Mouse (Mus musculus): ENCODE data around the gene Tnrc6b. TPM values are rescaled to one million over a fixed set of nuclear protein-coding genes. Genes with fewer than 3 reads are reported as not detected.
"Not testable (repeated sequence)": the region's sequence is repeated elsewhere in the genome, so short reads cannot be mapped to it uniquely, and the experiment has no call there.

Gene Tnrc6b
- total RNA-seq, 1 experiment from 2014 or later: 40.9 TPM

DNA sequence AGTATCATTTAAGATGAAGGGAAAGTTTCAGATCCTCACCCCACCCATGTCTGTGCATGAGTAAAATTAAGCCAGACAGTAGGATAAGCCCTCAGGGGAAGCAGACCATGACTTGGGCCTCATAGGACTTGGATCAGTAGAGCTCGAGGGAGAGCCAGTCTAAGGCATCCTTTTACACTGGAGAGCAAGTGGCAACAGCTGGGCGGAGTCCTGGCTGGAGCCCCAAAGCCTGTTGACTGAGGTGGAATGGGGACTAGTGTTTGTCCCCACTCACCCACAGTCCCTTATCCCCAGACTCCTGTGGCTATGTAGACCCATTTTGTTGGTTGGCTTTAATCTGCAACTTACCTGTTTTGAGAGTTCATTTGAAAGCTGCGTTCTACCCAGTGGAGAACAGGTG is 201.1 kb downstream of the Tnrc6b start:
- no peak for ATAC-seq (replicated peaks in 1 of 2; ENCODE audit: insufficient read depth in 1 of 2, low FRiP score in 2 of 2, low TSS enrichment in 1 of 2, low read depth in 1 of 2, poor library complexity in 2 of 2, severe bottlenecking in 2 of 2)

DNA sequence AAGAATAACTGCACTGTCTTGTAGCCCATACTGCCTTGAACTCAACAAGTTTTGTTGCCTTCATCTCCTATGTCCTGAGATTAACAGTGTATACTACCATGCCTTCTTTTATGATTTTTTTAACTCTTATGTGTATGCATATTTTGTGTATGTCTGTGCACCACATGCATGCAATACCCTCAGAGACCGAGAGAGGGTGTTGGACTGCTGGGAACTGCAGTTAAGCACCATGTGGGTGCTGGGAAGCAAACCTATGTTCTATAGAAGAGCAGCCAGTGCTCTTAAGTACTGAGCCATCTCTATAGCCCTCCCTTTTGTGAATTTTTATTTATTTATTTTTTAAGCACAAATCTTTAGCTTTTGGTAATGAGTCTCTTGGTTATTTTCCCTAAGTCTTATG is 202.7 kb downstream of the Tnrc6b start:
- ATAC-seq (replicated peaks in 1 of 2; ENCODE audit: insufficient read depth in 1 of 2, low FRiP score in 2 of 2, low TSS enrichment in 1 of 2, low read depth in 1 of 2, poor library complexity in 2 of 2, severe bottlenecking in 2 of 2): no peak

DNA sequence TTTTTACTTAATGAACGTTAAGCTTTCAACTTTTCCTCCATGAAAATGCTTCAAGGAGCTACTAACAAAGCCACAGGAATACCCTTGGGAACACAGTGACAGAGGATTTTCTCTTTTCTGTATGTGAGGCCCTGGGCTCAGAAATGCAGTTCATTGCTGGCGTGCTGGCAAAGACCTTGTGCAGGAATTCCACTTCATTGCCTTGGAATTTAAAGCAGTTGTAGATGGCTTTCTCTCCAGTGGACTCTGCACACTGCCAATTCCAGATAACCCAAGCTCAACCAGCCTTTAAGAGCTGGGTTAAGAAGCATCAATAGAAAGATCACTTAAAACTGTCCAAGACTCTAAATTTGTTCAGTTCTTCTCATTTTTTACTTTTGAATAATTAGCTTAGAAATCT is 204.7 kb downstream of the Tnrc6b start:
- ATAC-seq (replicated peaks in 1 of 2; ENCODE audit: insufficient read depth in 1 of 2, low FRiP score in 2 of 2, low TSS enrichment in 1 of 2, low read depth in 1 of 2, poor library complexity in 2 of 2, severe bottlenecking in 2 of 2): no peak

DNA sequence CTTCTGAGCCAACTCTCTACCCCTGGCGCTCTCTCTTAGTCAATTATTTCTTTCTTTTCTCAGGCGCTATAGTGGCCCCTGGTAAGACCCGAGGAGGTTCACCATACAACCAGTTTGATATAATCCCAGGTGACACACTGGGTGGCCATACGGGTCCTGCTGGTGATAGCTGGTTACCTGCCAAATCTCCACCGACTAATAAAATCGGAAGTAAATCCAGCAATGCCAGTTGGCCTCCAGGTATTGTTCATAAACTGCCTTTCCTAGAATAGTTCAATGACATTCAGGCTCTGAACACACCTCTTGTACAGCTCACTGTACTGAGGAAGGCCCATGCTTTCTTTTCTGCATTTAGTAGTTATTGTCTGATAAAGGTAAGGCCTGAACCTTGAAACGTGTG is 205.5 kb downstream of the Tnrc6b start:
- ATAC-seq (replicated peaks in 1 of 2; ENCODE audit: insufficient read depth in 1 of 2, low FRiP score in 2 of 2, low TSS enrichment in 1 of 2, low read depth in 1 of 2, poor library complexity in 2 of 2, severe bottlenecking in 2 of 2): no peak

DNA sequence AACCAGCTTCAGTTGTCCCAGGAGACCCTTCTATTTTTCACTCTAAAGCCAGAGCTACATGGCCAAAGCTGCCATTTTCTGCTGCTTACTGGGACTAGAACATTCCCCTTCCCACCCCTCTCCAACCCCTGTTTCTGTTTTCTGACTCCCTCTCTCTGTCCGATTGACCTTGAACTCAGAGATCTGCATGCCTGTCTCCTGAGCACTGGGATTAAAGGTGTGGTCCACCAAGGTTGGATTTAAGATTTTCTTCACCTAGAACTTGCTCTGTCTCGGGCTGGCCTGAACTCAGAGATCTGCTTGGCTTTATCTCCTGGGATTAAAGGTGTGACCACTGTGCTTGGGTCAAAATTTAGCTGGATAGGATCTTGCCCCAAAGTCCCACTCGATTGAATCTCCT is 209.2 kb downstream of the Tnrc6b start:
- no peak for ATAC-seq (replicated peaks in 1 of 2; ENCODE audit: insufficient read depth in 1 of 2, low FRiP score in 2 of 2, low TSS enrichment in 1 of 2, low read depth in 1 of 2, poor library complexity in 2 of 2, severe bottlenecking in 2 of 2)

DNA sequence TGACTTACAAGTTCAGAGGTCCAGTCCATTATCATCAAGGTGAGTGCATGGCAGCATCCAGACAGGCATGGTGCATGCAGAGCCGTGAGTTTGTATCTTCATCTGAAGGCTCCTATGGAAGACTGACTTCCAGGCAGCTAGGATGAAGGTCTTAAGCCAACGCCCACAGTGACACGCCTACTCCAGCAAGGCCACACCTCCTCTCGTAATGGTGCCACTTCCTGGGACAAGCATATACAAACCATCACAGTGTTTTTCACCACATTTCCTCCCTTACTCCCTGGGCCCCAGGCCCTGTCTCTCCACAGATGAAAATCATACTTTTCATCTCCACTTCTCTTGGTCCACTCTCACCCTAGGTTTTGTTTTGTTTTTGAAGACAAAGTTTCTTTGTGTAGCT is 210.7 kb downstream of the Tnrc6b start:
- ATAC-seq (replicated peaks in 1 of 2; ENCODE audit: insufficient read depth in 1 of 2, low FRiP score in 2 of 2, low TSS enrichment in 1 of 2, low read depth in 1 of 2, poor library complexity in 2 of 2, severe bottlenecking in 2 of 2): no peak

DNA sequence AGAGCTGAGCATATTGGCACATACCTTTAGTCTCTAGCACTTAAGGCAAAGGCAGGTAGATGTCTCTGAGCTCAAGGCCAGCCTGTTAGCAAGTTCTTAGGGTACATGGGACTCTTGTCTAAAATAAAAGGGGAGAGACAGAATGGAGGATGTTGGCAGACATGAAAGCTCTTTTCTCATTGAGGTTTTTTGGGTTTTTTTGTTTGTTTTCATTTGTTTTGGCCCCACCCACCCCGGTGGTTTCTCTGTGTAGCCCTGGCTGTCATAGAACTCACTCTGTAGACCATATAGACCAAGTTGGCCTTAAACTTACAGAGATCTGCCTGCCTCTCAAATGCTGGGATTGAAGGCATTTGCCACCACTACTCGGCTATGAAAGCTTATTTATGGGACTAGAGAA is 213.1 kb downstream of the Tnrc6b start:
- ATAC-seq (replicated peaks in 1 of 2; ENCODE audit: insufficient read depth in 1 of 2, low FRiP score in 2 of 2, low TSS enrichment in 1 of 2, low read depth in 1 of 2, poor library complexity in 2 of 2, severe bottlenecking in 2 of 2): no peak

DNA sequence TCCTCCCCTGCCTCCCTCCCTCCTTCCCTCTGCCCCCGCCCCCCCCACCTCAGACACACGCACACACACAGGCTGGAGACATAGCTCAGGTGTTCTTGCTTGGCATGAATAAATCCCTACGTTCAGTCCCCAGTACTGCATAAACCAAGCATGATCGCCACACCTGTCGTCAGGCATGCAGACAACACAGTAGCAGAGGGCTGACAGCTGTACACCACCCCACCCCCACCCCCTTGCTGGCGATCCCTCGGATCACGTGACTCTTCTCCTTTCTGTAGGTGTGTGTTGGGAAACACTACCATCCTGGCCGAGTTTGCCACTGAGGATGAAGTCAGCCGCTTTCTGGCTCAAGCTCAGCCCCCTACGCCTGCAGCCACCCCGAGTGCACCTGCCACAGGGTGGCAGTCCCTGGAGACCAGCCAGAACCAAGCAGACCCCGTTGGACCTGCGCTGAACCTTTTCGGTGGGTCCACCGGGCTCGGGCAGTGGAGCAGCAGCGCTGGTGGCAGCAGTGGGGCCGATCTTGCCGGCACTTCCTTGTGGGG is 217.8 kb downstream of the Tnrc6b start:
- ATAC-seq (replicated peaks in 1 of 2; ENCODE audit: insufficient read depth in 1 of 2, low FRiP score in 2 of 2, low TSS enrichment in 1 of 2, low read depth in 1 of 2, poor library complexity in 2 of 2, severe bottlenecking in 2 of 2): no peak

DNA sequence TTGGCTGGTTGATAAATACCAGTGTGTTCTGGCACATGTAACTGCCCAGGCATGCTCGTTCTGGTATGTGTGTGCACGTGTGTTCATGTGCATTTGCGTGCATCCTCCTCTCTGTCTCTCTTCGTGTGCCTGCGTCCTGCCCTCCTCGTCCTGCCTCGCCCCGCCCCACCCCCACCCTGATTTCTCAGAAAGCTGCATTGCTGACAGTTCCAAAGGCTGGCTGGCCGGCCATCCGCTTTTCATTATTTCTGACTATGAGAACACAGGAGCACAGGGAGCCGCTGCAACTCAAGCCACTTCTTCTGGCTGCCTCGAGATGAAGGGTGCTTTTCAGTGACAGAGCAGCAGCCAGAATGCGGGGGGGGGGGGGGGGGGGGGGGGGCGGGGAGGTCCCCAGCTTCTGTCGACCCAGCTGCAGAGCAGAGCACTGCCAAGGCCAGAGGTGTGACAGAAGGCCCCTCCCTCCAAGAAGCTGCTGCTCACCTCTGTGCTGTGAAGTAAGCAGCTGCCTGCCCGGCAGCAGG is 219.0 kb downstream of the Tnrc6b start:
- ATAC-seq (replicated peaks in 1 of 2; ENCODE audit: insufficient read depth in 1 of 2, low FRiP score in 2 of 2, low TSS enrichment in 1 of 2, low read depth in 1 of 2, poor library complexity in 2 of 2, severe bottlenecking in 2 of 2): no peak

DNA sequence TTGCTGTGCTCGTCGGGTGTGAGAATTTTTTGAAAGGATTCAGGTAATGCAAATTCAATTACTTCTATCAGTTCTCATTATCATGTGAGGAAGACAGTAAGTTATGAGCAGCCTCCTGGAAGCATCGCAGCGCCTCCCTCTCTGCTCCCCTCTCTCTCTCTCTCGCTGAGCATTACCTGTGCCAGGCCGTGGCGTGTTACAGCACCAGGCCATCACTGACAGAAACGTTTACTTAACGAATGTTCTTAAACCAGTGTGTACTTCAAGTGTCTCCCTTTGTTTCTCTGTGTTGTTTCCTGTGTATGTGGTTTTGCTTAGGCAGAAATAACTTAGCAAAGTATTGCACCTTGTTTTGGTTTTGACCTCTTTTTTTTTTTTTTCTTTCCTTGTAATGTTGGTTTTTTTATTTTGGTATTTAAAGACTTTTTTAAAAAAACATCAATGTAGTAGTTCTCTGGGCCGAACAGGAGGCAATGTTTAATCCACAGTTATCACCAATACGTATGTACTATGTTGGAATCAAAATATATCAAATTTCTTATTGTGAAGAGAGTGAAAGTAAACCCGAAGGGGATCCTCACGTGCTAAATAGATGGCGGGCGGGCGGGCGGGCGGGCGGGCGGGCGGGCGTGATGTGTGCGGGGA is 219.7 kb downstream of the Tnrc6b start:
- ATAC-seq (replicated peaks in 1 of 2; ENCODE audit: insufficient read depth in 1 of 2, low FRiP score in 2 of 2, low TSS enrichment in 1 of 2, low read depth in 1 of 2, poor library complexity in 2 of 2, severe bottlenecking in 2 of 2): not testable (repeated sequence)

DNA sequence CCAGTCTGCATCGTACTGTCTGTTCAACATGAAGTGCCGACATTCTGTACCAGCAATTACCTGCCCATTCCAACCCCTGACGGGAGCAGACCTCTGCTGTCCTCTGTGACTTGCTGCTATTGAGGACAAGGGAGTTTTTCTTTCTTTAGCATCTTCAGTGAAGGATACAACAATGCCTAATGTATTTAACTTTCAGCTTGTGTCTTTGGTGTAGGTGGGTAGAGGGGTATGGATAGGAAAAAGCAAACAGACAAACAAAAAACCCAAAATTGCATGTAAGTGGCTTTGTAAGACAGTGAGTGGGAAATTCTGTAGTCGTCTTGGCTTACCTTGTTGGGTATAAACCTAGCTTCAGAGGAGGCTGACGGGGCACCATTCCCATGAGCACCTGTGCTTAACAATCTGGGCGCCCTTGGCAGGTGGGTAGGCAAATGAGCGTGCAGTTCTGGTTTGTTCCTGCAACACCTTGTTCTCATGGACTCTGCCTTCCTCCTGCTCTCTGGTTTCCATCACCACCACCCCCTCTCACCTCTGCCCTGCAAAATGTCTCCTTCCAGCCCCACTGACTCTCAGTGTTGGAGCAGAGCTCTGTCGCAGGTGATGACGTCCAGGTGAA is 220.3 kb downstream of the Tnrc6b start:
- ATAC-seq (replicated peaks in 1 of 2; ENCODE audit: insufficient read depth in 1 of 2, low FRiP score in 2 of 2, low TSS enrichment in 1 of 2, low read depth in 1 of 2, poor library complexity in 2 of 2, severe bottlenecking in 2 of 2): no peak

DNA sequence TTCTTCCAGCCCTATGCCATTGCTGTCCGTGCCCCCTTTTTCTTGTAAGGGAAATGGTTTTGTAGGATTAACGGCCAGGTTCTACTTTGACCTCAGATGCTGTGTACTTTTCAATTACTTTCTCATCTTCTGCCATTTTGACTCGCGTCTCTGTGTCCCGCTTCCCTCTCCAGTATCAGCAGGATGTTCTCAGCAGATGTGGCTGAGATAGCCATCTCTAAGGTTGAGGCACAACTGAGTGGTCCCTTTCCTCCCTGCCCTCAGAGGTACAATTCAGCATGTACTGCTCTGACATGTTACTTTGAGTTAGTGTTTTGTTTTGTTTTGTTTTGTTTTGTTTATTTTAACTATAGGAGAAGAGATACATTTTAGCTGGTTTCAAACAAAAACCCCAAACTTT is 223.7 kb downstream of the Tnrc6b start:
- no peak for ATAC-seq (replicated peaks in 1 of 2; ENCODE audit: insufficient read depth in 1 of 2, low FRiP score in 2 of 2, low TSS enrichment in 1 of 2, low read depth in 1 of 2, poor library complexity in 2 of 2, severe bottlenecking in 2 of 2)

DNA sequence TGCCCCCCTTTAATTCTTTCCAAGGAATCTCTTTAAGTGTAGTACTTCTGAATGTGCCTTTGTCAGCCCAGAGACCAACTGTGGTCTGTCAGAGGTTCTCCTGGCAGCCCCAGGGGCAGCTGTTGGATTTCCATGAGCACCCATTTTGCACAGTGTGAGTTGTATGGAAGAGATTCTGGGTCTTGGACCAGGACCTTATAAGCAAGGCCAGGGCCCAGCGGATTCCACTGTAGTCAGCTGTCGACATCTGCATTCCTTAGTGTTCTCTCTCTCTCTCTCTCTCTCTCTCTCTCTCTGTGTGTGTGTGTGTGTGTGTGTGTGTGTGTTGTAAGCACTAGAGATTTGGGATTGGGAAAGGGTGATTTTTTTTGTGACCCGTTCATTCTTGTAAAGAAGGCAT is 225.6 kb downstream of the Tnrc6b start:
- no peak for ATAC-seq (replicated peaks in 1 of 2; ENCODE audit: insufficient read depth in 1 of 2, low FRiP score in 2 of 2, low TSS enrichment in 1 of 2, low read depth in 1 of 2, poor library complexity in 2 of 2, severe bottlenecking in 2 of 2)

DNA sequence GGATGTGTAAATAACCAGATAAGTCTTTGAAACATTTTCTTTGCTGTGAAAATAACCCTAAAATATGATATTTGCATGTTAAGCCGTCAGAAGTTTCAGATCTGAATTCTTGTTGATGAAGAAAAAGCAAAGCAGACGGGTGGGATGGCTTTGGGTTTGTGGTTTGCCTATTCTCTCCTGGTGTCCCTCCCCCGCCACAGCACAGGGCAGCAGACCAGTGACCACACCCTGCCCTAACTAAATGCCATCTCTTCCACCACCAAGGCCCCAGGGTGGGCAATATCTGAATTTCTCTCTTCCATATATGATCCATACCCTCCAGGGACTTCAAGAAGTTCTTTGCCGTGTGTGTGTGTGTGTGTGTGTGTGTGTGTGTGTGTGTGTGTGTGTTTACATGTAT is 227.5 kb downstream of the Tnrc6b start:
- no peak for ATAC-seq (replicated peaks in 1 of 2; ENCODE audit: insufficient read depth in 1 of 2, low FRiP score in 2 of 2, low TSS enrichment in 1 of 2, low read depth in 1 of 2, poor library complexity in 2 of 2, severe bottlenecking in 2 of 2)

DNA sequence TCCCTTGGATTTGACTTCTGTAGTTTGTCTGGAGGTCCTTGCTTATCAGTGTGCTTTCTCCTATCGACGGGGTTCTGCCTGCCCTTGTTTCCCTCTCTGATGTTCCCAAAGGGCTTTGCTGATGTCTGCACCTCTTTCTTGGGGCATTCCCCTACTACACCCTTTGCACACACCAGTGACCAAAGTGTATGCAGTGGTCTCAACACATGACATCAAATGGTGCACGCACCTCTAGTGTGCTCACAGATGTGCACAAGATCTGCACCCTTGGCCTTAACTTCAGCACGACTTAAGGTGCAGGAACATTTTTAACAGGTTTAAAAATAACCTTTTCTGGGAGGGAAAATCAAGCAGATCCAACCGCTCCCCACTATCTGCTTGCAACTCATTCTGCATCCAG is 228.3 kb downstream of the Tnrc6b start:
- ATAC-seq (replicated peaks in 1 of 2; ENCODE audit: insufficient read depth in 1 of 2, low FRiP score in 2 of 2, low TSS enrichment in 1 of 2, low read depth in 1 of 2, poor library complexity in 2 of 2, severe bottlenecking in 2 of 2): no peak

DNA sequence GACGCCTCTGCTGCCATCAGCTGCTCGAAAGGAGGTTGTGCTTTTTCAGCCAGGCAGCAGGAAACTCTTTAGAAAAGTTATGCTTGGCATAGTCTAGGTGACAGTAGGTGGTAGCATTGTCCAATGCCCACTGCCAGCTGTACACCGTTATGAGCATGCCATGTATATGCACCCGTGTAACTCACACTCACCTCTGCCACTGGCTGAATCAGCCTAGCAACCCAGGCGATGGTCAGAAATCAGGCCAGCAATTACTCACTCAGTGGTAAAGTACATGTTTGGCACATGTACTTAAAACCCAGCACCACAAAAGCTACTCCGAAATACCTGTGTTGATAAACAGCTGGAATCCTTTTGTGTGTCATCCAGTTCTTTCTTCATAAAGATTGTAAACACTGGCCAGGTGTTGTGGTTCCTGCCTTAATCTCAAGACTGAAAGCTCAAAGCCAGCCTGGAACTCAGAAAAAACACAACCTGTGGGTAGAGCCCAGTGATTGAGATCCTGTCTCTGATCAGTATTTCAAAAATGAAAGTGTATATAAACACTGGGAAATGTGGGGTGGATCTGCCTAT is 230.4 kb downstream of the Tnrc6b start:
- no peak for ATAC-seq (replicated peaks in 1 of 2; ENCODE audit: insufficient read depth in 1 of 2, low FRiP score in 2 of 2, low TSS enrichment in 1 of 2, low read depth in 1 of 2, poor library complexity in 2 of 2, severe bottlenecking in 2 of 2)

DNA sequence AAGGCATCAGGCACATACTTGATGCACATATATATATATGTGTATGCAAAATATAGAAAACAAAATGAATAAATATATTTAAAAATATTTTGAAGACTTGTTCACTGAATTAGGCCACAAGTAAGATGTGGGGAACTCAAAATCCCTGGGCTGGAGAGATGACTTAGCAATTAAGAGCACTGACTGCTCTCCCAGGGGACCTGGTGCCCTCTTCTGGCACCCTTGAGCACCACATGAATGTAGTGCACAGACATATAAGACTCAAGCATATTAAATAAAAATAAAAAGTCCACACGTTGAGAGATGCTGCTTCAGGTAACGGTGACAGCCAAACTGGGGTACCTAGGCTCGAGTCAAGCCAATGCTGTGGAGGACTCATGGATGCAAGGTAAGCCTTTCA is 234.7 kb downstream of the Tnrc6b start:
- ATAC-seq (replicated peaks in 1 of 2; ENCODE audit: insufficient read depth in 1 of 2, low FRiP score in 2 of 2, low TSS enrichment in 1 of 2, low read depth in 1 of 2, poor library complexity in 2 of 2, severe bottlenecking in 2 of 2): peak; percentile 48 to 67; a peak in 1 of 4 replicates
